Mouse (Mus musculus): ENCODE measurements around the gene Vmn2r39. TPM values are rescaled to one million over a fixed set of nuclear protein-coding genes. Genes with fewer than 3 reads are reported as not detected.
"Not testable (repeated sequence)": the region's sequence is repeated elsewhere in the genome, so short reads cannot be mapped to it uniquely, and the experiment has no call there.

Gene Vmn2r39
- not detected in 2 replicates for polyA plus RNA-seq (2015; fragmentation: Nextera tagmentation; extraction: Ambion mirVana)

DNA sequence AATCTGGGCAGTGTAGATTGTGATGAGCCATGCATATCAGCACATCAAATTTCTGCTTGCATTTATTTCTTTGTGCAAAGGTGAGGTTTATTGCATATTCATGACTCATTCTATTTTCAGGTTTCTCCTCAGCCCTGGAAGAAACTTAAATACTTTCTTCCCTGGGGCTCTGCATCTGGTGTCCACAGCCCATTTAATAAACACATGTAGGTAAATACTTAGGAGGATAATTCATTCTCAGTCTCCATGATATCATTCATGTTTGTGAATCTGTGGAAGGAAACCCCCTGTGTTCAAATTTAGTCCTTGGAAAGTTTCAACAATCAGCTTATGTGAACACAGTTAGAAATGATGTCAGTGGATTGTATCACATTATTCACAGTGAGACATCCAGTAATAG, at the start of gene Vmn2r39:
Vmn2r39 (minus strand) TSS at position 101 of the 400 bp plus-strand sequence.
- H3K27me3 ChIP-seq; H3K4me3 ChIP-seq (replicated peaks); H3K4me1 ChIP-seq (replicated peaks); H3K9me3 ChIP-seq (replicated peaks); H3K36me3 ChIP-seq (replicated peaks); H3K4me2 ChIP-seq; ATAC-seq (ENCODE audit: insufficient read depth); H3K9ac ChIP-seq; H3K27ac ChIP-seq (replicated peaks): not testable (repeated sequence)

DNA sequence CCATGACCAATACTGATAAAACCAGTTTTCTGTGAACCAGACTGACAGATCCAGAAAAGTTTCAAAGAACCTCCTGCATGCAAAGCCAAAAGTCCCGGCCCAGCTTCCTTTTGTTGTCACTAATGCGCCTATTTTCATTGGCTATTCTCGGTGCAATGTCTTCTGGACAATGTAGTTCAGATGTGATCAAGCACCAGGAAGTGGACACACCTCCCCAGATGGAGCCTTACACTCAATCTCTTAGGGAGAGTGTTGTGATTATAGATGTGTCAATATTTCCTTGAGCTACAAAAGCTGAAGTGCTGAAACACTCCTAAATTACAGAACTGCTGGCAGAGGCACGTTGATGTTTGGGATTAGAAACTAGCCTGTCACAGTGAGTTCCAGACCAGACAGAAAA, 34.8 kb upstream of the Vmn2r39 start:
- H3K4me2 ChIP-seq; H3K4me1 ChIP-seq (replicated peaks); H3K9me3 ChIP-seq (replicated peaks); H3K36me3 ChIP-seq (replicated peaks); H3K27ac ChIP-seq (replicated peaks); H3K9ac ChIP-seq; H3K4me3 ChIP-seq (replicated peaks); ATAC-seq (ENCODE audit: insufficient read depth); H3K27me3 ChIP-seq: not testable (repeated sequence)
- 60% methylated on average over 4 of the region's 4 CpGs for WGBS (ENCODE audit: insufficient replicate concordance)

Other genes starting within 250 kb of the Vmn2r39 start
- not detected in 2 replicates for gene Vmn2r40, start 99.4 kb downstream of the Vmn2r39 start, polyA plus RNA-seq (2015; fragmentation: Nextera tagmentation; extraction: Ambion mirVana)
- gene Vmn2r38, start 67.1 kb upstream of the Vmn2r39 start, polyA plus RNA-seq (2015; fragmentation: Nextera tagmentation; extraction: Ambion mirVana) = not detected in 2 replicates
- not detected in 2 replicates for gene Vmn2r37, start 192.9 kb upstream of the Vmn2r39 start, polyA plus RNA-seq (2015; fragmentation: Nextera tagmentation; extraction: Ambion mirVana)

All from liver, embryonic 15.5 days (tissue).